Mouse (Mus musculus) ovary, postnatal 14 days (tissue): ENCODE measurements at regions not wholly inside any gene's neighbourhood (a gene's known extent, or its start where the extent isn't known, plus 50 kb on each side); places are given as distances from the start of the nearest gene placed in this dataset.

Experiments used
- DNase-seq: peaks from one replicate; pipeline ENCODE4 v3.0.0; 2022; ENCODE audit warnings: low spot score

DNA sequence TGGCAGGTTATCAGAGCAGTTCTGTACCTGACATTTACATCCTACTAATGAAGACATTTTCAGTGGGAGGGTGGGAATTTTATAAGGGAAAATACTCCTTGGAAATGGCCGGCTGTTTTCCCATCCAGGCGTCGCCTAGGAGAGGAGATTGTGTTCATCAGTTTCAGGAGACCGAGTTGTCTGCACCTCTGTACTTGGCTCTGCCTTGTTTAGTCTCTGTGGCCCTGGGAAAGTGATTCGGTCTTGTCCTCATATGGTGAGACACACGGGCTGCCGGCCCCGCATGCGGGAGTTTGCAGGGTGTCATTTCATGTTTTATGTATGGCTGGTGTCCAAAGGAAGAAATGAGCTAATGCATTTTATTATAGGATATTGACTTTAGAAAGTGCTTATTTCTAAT, 287.9 kb downstream of the Cd109 start:
- no peak for DNase-seq

DNA sequence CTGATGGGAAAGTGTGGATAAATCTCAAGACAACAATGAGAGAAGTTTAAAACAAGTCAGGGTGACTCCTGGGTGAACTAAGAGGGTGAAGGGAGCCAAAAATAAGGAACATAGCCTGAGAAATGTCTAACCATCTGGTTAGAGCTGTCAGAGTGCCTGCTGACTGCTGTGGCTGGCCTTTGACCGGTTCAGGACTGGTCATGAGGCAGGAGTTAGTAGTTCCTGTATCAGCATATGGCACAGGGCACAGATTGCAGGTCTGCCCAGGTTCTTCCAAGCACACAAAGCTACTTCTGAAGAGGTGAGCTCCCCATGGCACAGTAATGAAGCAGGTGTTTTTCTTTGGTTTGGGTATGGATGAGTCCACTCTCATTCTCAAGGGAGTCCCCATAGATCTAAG, 302.0 kb downstream of the Cd109 start:
- no peak for DNase-seq

DNA sequence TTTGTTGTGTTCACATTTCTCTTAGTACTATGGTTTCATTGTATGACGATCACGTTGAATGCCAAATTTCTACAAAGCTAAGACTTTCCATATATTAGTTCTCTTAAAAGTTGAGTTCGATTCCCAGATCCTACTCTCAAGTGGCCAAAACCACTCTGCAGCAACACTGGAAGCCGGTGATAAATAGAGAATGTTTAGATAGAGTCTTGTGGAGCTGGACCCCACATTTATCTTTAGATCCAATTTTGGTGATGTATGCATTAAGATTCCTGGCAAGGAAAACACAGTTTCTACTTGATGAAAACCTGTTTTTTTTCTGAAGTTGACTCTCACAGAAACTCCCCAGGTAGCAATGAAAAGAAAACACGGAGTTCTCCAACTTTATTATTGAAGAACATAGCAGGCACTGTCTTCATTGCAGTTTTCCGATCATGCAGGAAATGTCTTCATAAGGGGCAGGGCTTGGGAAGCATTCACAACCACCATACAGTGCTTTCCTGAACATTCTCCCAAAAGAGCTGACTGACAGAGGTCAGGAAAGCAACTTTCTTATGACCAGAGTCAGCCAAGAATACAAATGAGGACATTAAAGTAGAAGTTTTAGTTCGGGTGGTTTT, 310.7 kb downstream of the Cd109 start:
- no peak for DNase-seq

DNA sequence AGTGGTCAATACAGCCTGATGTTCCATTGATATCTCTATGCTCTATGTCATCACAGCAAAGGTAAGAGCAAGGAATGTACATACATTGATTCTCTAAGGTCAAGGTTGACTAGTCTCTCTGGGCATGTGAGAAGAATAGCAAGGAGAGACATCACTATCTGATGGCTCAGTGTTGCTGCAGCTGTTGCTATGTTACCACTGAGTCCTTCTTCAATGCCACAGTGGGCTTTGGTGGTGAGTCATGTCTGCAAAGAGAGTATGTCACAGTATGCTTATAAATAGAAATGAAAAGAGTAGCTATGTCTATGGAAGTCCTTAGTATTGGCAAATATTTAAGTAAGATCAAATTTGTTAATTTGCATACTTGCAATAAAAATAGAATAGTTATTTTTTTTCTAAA, 326.3 kb downstream of the Cd109 start:
- no peak for DNase-seq

DNA sequence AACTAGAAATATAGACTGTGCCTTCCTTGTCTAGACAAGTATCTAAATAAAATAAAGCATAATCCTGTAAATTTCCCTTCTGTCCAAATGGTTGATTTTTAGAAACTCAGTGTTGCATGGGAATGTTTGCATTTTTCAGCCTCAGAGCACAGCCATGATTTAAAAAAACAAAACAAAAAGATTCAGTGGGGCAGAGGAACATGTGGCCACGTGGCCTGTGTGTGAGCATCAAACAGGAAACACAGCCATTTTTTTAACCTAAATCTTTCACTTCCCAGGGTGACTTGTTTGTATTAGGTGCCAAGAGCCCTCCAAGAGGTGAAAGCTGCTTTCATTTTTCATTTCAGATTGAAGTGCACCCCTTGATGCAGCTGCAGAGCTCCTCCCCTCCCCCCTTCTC, 349.5 kb downstream of the Cd109 start:
- DNase-seq = no peak

DNA sequence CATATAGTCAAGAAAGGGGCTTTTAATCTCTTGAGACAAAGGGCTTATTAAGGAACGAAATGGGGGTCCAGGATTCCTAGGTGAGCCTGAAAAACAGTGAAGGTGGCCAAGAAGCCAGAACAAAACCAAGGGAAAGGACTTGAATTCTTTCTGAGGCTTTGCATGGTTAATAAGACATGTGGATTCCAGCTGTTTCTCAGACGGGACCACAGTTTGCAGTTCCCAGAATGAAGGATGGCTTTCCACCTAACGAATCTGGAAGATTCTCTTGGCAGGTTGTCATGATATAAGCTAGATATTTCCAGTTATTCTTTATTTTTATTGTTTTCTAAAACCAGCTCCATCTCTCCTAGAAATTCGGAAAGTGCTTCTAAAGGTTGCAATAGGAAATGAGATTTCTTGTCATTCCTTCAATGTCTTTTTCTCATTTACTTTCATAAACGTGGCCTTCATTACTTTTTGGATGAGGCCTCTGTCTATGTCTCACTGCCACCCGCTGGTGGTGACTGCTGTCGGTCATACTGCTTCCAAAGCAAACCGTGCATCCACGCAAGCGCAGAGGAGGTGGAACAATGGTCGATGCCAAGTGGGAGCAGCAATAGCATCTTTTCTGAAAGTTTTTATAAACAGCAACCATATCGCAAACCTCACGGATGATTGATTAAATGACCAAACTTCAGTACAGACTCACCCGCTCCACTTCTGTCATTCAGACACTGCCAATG, 350.0 kb downstream of the Cd109 start:
- no peak for DNase-seq

DNA sequence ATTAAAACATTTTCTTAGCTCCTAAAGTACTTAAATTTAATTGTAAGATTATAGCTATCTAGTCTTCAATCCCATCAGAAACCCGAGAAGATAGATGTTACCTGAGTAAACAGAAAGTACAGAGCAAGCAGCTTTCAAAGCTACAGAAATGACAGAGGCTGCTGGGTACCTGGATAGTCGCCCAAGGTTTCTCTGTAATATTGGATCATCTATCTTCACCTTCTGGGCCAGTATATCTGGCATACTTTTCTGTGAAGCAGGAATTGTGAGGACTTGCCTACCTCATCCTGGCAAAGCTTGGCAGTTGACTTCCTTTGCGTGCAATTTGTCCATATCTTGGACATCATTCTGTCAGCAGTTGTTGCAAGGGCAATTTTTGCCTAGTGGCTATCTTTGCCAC, 356.4 kb downstream of the Cd109 start:
- DNase-seq = no peak

DNA sequence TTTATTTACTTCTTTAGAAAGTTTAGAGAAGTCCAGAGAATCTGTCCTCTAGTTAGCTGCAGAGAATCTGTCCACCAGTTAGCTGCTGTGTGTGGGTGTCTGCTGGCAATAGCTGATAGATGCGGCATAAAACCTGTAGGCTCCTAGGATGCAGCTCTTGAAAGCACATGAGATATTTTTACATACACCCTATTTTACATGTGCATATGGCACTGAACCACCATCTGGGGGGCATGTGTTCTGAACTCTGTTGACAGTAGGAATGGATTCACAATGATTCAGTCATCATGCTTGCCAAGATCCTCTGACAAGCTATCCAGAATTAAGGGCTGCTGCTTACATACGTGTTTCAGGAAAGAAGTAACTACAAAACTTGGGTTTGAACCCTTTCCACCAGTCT, 368.4 kb downstream of the Cd109 start:
- no peak for DNase-seq

DNA sequence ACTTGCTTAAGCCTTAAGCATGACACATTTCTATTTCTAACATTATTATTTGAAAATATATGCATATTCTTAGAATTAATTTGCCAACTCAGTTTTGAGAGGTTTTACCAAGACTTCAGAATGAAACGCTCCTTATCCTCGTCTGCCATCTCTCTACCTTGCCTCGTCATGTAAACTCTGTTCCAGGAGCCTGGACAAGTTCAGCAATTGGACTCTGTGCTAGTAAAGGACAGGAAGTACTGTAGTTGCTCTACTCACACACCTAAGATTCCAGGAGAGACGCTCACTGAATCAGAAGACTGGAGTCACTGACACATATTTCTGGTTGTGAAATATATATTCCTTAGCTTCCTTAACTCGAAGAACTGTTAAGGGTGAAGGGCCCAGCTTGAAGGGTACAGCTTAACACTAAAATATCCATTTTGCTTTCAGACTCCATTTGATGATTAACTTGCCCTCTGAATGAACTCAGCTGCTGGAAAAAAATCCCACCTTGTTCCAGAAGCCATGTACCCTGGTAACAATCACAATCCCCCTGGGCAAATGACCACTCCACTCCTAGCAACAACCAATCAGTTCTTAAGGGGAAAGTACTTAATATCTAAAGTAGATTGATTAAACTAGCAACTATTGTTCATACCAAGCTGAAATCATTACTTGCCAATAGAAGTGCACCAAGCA, 370.0 kb downstream of the Cd109 start:
- DNase-seq = no peak

DNA sequence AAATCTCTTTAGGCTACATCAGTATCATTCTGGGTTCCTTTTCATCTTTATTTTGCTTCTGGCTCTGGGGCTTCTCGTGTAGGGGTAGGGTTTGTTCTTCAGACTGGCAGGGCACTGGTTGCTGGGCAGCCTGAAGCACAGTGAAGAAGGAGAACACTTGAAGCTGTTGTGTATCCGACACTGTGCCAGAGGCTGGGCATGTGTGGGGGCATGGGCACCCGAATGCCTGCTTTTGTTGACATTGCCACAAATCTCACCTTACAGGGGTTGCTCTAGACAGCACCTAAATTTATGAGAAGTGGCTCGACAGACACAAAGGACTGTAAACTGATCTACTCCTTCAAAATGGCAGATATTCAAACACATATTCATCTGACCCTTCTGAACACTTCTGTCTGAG, 376.0 kb downstream of the Cd109 start:
- no peak for DNase-seq

DNA sequence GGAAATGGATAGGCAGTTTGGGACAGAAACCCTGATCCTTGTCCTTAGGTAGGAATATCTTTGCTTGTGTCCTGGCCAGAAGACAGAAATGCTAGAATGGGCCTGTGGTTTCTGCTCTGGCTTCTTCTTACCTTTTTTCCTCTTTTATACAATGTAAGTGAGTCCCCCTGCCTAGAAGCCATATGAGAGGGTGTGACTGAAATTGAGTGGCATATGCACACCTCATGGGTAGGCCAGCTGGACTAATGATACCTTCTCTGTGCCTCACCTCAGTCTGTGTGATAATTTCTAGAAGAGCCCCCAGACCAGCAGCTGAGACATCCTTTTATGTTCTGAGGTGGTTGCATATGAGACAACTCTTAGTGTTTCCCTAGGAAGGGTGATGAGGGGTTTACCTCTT, 385.7 kb downstream of the Cd109 start:
- DNase-seq = no peak

DNA sequence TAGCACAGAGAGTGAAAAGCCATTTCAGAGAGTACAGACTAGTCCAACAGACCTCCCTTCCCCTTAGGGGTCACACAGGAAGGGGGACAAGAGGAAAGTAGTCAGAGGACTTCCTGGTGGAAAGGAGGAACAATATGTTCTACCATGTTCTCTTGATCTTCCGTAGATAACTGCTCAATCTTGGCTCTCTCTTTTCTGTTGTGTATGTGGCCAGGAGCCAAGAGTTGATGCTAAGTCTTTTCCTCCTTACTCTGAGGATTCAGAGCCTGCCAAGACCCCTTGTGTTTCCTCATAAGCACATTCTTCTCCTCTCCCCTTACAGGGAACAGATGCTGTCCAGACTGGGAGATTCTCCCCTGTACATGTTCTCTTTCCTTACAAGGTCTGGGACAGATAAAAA, 386.6 kb downstream of the Cd109 start:
- DNase-seq = no peak

DNA sequence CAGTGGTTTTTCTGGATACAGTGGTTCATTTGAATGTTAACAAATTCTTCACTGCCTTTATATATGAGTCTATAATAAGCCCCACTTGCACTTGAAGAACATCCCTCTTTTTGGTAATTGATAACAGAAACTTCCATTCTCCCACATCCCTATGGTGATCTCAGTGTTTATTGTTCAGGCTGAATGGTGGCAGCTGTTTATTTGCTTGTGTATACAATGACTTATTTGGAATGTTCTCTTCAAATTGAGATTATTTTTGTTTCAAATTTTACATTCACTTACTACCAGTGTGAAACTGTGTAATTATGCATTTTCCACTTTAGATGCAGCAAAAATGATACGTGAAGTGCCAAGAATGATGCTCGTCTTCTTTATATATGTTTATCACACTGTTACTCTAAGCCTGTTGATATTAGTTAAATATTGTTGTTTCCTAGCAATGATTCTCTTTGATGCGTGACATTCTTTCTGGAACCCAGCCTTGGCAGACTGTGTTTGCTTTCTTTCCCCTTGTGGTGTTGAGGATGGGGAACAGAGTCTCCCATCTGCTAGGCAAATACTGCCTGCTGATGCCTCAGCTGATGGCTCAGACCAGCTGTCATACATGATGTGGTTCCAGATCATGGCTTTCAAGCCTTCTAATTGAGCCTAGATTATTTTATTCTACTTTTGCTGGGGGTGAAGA, 389.1 kb downstream of the Cd109 start:
- no peak for DNase-seq

DNA sequence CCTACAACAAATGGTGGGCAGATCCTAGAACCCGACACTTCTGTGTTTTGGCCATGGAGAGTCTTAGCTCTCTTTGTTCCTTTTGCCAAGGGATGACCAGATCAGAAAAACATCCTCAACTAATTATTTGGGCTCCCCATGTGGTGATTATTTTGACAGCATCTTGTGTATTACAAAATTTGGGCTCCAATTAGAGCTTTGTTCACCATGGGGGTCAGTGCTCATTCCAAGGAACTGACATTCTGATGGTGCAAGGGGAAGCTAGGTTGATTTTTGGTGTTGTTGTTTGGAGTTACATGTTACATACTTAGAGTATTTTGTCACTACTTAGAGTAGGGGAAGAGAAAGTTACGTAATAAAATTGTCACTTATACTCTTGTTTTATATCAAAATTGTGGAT, 406.9 kb downstream of the Cd109 start:
- DNase-seq = no peak

DNA sequence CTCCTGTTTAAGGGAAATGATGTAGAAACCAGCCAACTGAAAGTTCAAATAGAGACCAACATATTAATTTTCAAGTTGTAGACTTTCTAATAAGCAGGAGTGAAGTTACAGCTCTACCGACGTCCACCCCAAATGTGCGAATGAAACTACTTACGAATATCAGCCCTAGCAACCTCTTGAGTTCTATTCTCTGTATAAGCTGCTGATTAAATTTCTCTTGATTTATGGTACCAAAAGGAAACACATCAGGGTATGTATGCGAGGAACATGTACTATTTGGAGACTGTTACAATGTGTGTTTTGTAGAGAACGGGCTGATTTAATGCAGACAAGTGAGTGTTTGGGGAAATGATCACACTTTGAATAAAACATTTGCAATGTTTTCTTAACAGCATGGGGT, 412.9 kb downstream of the Cd109 start:
- DNase-seq = no peak

DNA sequence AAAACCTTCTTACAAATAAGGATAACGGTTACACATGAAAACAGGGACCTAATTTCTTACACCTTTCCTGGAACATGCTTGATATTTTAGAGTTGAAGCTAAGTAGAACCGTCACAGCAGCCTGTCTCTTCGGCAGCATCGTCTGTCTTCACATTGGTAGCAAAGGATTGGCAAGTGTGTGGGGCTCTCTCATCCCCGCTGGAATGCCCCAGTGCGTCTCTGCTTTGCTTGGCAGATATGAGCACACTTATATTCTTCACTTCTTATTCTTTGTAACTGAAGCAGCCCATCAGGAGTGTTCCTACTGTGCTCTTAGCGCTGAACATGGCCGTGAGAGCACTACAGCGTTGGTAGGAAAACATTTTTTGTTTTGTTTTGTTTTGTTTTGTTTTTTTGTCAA, 414.1 kb downstream of the Cd109 start:
- DNase-seq = no peak

DNA sequence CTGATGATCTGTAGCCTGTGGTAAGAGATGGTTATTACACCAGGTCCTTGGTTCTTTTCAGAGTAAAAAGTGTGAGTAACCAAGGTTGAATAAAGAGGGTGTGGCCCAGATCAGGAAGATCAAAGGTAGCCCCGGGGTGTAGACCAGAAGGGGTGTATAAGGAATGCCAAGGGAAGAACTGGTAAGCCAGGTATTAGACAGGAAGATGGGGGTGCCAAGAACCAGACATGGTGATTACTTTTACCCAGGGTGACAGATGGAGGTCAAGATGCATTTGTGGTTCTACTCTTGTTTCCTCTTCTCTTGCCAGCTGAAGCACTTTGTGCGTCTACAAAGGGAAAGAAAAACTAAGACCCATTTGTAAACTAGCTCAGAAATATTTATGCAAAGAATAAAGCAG, 420.3 kb downstream of the Cd109 start:
- no peak for DNase-seq

DNA sequence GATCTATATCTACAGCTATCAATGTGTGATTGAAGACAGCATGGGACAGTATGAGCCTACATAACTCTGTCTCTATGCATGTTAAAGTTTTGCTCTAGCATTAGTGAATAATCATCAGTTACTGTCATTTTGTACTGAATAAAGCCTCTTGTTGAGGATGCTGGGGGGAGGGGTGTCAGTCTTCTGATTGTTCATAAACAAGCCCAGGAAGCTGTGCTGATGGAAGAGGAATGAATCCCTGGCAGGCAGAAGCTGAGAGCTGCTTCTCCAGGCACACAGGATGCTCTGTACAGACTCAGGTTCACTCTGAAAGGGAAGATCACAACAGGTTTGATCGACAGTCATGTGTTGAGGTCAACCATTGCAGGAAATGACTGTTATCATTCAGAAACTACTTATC, 421.7 kb downstream of the Cd109 start:
- DNase-seq = no peak

DNA sequence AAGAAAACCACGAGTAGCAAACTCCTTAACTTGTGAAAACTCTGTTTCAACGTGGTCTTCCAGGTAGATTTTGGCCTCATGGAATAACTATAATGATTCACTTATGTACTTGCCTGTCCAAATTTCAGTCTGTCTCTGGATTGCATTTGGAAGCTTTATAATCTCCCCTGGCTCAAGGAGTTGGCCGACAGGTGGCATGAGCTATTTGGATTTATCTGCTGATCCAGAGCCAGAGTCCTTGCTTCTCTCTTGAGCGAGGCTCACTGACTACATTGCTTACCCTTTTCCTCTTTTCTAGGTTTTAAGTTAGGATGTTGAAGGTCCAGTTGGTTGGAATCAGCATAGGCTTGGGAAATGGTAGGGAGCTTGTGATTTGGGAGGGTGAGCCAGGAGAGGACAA, 423.6 kb downstream of the Cd109 start:
- DNase-seq = no peak

DNA sequence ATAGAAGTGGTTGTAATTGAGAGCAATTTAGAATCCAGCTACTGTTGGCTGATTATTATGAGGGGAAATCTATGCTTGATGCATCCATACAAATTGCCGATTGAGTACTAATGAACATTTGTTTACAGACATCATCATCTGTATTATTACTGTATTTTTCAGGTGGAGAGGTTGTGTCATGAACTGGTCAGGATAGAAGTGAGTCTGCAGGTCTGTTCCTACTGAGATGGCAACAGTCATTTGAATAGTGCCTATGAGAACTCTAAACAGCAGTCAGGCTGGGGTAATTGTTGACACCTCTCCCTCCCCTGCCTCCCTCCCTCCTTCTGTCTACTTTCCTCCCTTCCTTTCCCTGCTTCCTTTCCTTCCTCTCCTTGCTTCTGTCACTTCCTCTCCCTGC, 429.0 kb downstream of the Cd109 start:
- DNase-seq = no peak

DNA sequence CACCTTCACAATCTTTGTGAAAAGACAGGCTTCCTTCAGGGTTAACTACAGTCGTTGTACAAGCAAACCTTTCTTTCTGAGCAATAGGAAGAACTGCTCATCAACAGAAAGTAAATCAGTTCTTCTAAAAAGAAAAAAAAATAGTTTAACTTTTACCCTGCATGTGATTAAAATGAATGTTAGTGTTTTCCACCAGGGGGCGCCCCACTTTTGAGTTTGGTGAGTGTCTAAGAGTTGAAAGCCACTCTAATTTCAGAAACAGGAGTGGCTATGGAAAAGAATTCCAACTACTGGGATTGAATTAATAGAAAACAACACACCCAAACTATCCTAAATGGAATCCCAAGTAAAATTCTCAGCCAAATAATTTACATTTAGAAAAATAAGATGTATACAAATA, 430.0 kb downstream of the Cd109 start:
- DNase-seq = no peak

DNA sequence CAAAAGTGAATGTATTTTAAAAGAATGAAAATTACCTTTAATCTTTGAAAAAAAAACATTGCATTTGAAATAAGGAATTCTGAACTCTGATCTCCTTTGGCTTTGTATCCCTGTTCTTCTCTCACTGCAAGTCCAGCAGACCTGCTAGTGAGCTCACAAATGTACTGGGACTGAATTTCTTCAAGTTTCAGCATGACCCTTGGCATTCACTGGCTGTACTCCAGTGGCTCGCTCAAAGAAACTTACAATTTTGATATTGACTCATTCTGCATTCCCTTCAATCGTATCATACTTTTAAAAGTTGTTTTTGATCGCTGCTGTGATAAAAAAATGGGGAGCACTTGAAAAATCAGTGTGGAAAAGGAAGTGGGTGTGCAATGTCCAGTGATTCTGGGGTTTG, 456.6 kb downstream of the Cd109 start:
- DNase-seq = no peak

DNA sequence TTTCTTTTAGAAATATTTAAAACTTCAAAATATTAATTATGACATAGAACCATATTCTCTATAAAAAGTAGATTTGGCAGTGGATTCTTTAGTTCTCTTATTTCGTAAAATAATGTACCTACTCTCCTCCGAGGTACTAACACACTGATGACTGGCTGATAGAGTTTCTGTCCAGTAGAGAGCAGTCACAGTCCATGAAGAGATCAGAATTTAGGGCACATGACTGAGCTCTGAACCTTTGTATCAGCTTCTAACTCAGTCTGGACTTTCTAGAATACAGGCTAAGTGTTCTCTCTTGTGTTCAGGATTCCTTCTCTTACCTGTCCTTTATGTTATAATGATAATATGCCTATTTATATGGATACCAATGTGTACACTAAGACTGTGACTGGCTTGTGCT, 494.3 kb downstream of the Cd109 start:
- peak; percentile 3 for DNase-seq
